Mouse (Mus musculus): ENCODE results near the gene Jak3.
A peak's percentile ranks its signal among the peaks of the same experiment; 100 is the strongest.

Gene Jak3

DNA sequence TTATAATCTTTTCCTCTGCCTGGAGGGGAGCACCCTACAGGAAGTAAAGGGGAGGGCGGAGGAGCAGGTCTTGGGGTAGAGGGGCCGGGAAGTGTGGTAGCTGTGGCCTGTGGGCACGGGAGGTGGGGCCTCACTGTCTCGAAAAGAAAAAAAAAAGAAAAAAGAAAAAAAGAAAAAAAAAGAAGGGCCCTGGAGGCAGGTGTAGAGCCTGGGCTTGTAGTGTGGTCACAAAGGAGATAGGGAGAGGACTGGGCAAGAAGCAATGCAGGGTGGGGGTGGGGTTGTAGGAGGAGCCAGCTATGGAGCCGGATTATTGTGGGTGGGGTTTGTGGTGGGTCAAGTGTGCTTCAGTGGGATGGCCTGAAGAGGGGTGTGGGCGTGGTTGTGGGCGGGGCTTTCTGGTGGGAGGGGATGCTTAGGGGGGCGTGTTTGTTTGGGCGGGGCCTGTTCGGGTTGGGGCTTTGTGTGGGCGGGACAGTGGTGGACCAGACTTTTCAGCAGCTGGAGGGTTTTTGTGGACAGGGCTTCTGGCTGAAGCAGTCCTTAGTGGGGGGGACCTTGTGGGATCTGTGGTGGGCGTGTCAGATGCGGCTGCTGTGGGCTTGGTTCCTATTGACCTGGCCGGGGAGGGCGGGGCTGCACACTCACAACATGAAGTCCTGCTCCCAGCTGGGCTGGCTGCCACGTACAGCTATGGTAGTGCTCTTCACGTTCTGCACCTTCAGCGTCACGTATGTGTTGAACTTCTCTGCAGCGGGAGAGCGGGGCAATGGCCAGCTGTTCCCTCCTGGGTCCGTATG lies 10.6 kb upstream of the Jak3 start:
- peak; percentile 65 for DNase-seq

GRCm38 (mm10) chr8:71666855-71667254 lies 9.2 kb upstream of the Jak3 start:
- DNase-seq = peak; percentile 51

GRCm38 (mm10) chr8:71667256-71667655 lies 8.8 kb upstream of the Jak3 start:
- peak; percentile 43 for DNase-seq

DNA sequence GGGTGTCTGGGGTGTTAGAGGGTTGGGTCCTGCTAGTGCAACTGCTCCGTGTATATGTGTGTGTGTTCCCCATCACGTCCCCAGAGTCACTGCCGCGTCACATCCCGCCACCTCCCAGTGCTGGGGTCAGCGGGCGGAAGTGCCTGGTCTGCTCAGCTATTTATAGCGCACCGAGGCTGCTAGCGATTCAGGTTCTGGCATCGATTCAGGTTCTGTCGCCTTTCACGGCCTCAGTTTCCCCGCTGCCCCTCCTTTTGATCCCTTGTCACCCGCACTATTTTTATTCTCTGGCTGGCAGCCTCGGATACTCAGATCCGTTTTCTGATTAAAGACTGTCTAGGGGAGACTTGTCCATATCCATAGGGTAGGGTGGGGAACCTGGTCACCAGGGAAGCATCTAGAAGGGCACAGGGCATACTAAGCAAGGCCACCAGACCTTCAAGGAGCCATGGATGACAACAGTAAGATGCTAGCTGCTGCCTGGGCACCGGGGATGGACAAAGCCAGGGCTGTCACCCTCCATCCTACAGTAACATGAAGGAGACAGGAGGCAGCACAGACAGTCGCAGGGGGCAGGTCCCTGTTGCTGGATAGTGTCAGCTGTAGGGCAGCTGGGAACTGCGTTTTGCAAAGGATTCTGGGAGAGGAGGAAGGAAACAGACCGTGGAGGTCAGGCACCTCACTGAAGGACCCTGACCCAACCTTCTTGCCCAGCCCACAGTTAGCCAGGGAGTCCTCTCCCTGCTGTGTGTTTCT lies 7.7 kb upstream of the Jak3 start:
- DNase-seq = peak; percentile 74

DNA sequence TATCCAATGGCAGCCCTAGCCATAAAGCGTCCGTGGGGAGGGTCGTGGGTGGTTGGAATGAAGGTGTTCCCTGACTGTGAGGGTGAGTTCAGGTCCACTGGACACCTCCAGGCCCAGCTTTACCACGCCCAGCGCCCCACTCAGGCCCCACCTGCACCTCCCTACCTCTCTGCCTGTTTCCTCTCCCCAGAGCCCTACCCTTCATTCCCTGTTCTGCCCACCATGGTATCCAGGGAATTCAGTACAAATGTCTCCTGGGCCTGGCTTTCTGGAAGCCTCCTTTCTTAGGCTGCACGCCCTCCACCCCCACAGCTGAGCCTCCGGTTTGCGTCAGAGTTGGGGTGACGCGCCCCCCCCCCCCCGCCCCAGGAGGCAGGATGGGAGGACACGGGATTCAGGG lies 5.9 kb upstream of the Jak3 start:
- DNase-seq = peak; percentile 72

- DNase-seq = peak; percentile 87
These were observed 5.2 kb upstream of the Jak3 start for GRCm38 (mm10) chr8:71670621-71671548.

DNA sequence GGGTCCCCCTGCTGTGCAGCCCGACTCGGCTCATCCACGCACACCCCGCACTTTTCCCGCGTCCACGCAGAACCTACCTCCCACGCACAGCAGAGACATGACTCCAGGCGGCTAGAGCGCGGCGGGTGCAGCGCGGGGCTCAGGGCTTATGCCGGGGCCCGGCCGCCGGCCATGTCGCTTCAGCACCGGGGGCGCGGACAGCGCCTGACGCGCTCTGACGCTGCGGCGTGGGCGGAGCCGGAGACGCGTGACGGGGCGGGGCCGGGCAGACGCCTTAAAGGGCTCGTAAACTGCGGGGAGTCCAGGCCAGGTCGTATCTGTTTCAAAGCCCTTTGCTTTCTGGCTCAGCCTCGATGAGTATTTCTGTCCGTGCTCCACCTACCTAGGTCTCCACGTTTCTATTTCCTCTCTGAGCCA lies 4.5 kb upstream of the Jak3 start, which contains the start of gene Unc13a:
Gene Unc13a (minus strand): TSS at position 209 of the 417 bp plus-strand sequence.
- DNase-seq = peak; percentile 95

GRCm38 (mm10) chr8:71672168-71672735 lies 3.8 kb upstream of the Jak3 start:
- DNase-seq = peak; percentile 57

DNA sequence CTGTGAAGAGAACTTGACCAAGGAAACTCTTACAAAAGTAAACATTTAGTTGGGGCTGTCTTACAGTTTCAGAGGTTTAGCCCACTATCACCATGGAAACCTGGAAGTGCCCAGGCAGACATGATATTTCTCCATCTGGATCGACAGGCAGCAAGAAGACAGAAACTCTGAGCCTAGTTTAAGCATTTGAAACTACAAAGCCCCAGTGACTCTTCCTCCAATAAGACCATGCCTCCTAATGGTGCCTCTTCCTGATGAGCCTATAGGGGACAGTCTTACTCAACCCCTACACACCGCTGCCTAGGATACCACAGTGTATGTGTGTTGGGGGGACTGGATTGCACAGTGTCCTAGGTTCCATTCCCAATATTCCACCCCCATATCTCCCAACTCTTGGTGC lies 2.0 kb upstream of the Jak3 start:
- peak; percentile 11 for DNase-seq

DNA sequence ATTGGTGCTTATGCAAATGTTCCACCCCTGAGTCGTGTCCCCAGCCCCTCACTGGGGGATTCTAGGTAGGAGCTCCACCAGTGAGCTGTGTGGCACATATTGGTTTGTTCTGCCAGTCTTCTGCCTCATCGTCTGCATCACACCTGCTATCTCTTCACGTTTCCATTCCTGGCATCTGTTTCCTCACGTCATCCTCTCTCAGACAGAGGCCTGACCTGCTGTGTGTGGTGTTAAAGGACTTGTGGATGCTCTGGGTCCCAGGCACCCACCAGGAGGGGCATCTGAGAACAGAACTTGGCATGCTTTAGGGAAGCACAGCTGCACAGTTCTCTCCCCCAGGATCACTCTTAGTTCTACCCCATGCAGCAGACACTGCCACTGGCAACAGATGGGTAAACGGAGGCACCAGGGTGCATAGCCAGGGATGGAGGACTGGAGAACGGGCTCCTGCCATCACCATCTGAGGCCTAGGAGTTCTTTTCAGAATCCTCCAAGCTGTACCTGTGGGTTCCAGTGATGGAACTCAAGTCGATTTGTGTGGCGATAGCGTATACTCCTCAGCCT lies 558 bp upstream of the Jak3 start:
- DNase-seq = peak; percentile 61

GRCm38 (mm10) chr8:71676803-71677202 lies 707 bp downstream of the Jak3 start:
- DNase-seq = peak; percentile 39

- DNase-seq = peak; percentile 39
These were observed 1.5 kb downstream of the Jak3 start for GRCm38 (mm10) chr8:71677555-71677954.

- peak; percentile 55 for DNase-seq
These were observed 2.1 kb downstream of the Jak3 start for GRCm38 (mm10) chr8:71678216-71678615.

GRCm38 (mm10) chr8:71679116-71679515 lies 3.0 kb downstream of the Jak3 start:
- DNase-seq = peak; percentile 61

DNA sequence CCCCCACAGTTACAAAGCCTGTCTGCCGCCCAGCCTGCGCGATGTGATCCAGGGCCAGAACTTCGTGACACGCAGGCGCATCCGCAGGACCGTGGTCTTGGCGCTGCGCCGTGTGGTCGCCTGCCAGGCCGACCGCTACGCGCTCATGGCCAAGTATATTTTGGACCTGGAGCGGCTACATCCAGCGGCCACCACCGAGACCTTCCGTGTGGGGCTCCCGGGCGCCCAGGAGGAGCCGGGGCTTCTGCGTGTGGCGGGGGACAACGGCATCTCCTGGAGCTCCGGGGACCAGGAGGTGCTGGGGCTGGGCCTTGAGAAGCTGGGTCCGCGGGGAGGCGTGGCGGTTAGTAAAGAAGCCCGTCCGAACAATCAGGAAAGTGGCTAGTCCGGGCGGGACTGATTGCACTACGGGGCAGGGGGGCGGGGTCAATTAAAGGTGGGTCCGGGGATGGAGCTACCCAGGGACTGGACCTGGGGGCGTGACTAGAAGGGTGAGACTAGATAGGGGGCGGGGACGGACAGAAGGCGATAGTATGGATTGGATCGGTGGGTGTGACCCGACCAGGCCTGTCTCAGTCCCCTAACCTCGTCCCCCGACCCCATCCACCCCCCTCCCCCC lies 3.6 kb downstream of the Jak3 start:
- DNase-seq = peak; percentile 73

- peak; percentile 43 for DNase-seq
These were observed 4.4 kb downstream of the Jak3 start for GRCm38 (mm10) chr8:71680471-71680870.

- DNase-seq = peak; percentile 37
These were observed 5.3 kb downstream of the Jak3 start for GRCm38 (mm10) chr8:71681369-71681915.

DNA sequence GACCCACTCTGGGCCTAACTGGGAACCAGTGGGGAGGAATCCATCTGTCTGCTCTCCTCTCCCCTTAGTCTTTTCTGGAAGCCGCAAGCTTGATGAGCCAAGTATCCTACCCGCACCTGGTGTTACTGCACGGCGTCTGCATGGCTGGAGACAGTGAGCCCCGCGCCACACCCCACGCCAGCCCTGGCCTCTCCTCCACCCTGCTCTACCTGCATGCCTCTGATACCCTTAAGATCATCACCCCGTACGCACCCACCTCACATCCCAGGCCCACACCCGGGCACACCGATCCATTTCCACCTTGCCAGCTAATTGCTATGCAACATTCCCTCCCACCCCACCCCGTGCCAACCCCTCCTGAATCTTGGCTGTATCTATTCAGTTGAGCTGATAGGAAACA lies 6.7 kb downstream of the Jak3 start:
- peak; percentile 19 for DNase-seq

DNA sequence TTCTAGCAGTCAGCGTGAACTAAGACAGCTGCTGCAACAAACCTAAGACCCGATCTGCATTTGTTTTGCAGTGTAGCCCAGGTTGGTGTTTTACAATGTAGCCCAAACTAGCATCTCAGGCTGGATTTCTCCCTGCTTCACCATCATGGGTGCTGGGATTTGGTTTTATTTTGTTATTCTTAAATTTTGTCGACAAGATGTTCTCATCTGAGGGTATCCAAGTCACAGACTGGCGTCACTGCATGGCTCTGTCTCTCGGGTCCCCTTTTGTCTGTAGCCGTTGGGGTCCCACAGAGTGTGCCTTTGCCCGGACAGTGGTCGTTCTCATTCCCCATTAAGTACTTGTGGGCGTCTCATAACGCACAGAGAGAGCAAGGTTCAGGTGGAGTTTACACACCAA lies 8.6 kb downstream of the Jak3 start:
- no peak for DNase-seq

DNA sequence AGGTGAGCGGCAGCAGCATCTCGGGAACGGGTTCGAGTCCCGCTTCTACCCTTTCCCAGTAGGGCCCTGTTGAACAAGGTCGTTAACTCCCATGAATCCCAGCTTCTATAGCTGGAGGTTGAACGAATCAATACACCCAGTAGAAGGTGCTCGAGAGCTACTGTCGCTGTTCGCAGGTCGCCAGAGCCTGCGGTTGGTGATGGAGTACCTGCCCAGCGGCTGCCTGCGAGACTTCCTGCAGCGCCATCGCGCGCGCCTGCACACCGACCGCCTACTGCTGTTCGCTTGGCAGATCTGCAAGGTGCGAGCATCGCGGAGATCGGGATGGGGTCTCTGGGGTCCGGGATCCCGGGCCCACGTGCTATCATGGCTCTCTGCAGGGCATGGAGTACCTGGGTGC lies 9.5 kb downstream of the Jak3 start:
- peak; percentile 15 for DNase-seq

- peak; percentile 38 for DNase-seq
These were observed 10.1 kb downstream of the Jak3 start for GRCm38 (mm10) chr8:71686143-71686734.
